ENCODE assay signal across 8 mouse cellular contexts in genomic region chr7:75575120-75575649, GRCm38 (mm10).
A peak's percentile ranks its signal among the peaks of the same experiment; 100 is the strongest.
DNase-seq lines count a peak whose midpoint lies in the region; ATAC-seq lines count a peak whose summit lies in the region.

No protein-coding gene starts in this region.

- H3K4me2 ChIP-seq in limb, embryonic 12.5 days: no peak overlapping the region; the same call in 1 of the 2 replicates
- H3K4me2 ChIP-seq in liver, embryonic 16.5 days (ENCODE audit: low read depth, low read length): no peak overlapping the region

- peaks cover 15% of the 10 kb centered on the region for H3K36me3 ChIP-seq in limb, embryonic 12.5 days
- H3K36me3 ChIP-seq in limb, embryonic 10.5 days: peaks cover 19% of the 10 kb centered on the region
- H3K36me3 ChIP-seq in liver, embryonic 16.5 days (ENCODE audit: control insufficient read depth, insufficient read depth): no peaks in the 10 kb centered on the region

- H3K4me1 ChIP-seq in limb, embryonic 12.5 days (replicated peaks): peaks cover 15% of the 10 kb centered on the region
- H3K4me1 ChIP-seq in limb, embryonic 10.5 days: peaks cover 15% of the 10 kb centered on the region
- peaks cover 14% of the 10 kb centered on the region for H3K4me1 ChIP-seq in brown adipose tissue, adult 24 weeks (ENCODE audit: control insufficient read depth, insufficient read depth, insufficient read length, low read length)
- H3K4me1 ChIP-seq in liver, embryonic 16.5 days (ENCODE audit: control insufficient read depth, low read depth, low read length): peaks cover 14% of the 10 kb centered on the region

- H3K4me3 ChIP-seq in limb, embryonic 12.5 days (replicated peaks): no peak overlapping the region
- no peak overlapping the region for H3K4me3 ChIP-seq in limb, embryonic 10.5 days
- no peak overlapping the region for H3K4me3 ChIP-seq in brown adipose tissue, adult 24 weeks (ENCODE audit: insufficient read depth, low read depth, low read length)
- H3K4me3 ChIP-seq in liver, embryonic 16.5 days (ENCODE audit: low read depth, low read length): no peak overlapping the region

- no peak overlapping the region for H3K9ac ChIP-seq in limb, embryonic 12.5 days (replicated peaks)
- H3K9ac ChIP-seq in liver, embryonic 16.5 days (ENCODE audit: low read depth, low read length): no peak overlapping the region

- H3K9me3 ChIP-seq in limb, embryonic 12.5 days: no peaks in the 10 kb centered on the region
- no peaks in the 10 kb centered on the region for H3K9me3 ChIP-seq in limb, embryonic 10.5 days (replicated peaks)
- no peaks in the 10 kb centered on the region for H3K9me3 ChIP-seq in liver, embryonic 16.5 days (replicated peaks; ENCODE audit: control insufficient read depth, low read length)

- ATAC-seq in limb, embryonic 12.5 days (ENCODE audit: insufficient number of reproducible peaks, insufficient read depth, low FRiP score, low TSS enrichment, low read depth): no peak
- 0 out of 2 replicates have a peak, but pooled peaks have one; percentile 32 for ATAC-seq in liver, embryonic 16.5 days (ENCODE audit: low read depth)

- H3K27ac ChIP-seq in limb, embryonic 12.5 days: peak overlapping the region; percentile 70; the same call in 1 of the 2 replicates
- no peak overlapping the region for H3K27ac ChIP-seq in limb, embryonic 10.5 days
- peak overlapping the region; percentile 91 for H3K27ac ChIP-seq in brown adipose tissue, adult 24 weeks (replicated peaks; ENCODE audit: low read depth, low read length)
- 0 out of 2 replicates have a peak overlapping the region, but pooled peaks have one; percentile 35 for H3K27ac ChIP-seq in liver, embryonic 16.5 days (ENCODE audit: low read length)

- H3K27me3 ChIP-seq in limb, embryonic 12.5 days: no peaks in the 10 kb centered on the region
- H3K27me3 ChIP-seq in limb, embryonic 10.5 days (ENCODE audit: low read depth, poor library complexity, severe bottlenecking): no peaks in the 10 kb centered on the region
- H3K27me3 ChIP-seq in liver, embryonic 16.5 days (ENCODE audit: control insufficient read depth, insufficient read depth, low read depth, low read length): no peaks in the 10 kb centered on the region

- DNase-seq in limb, embryonic 10.5 days (ENCODE audit: low spot score): no peak
- DNase-seq in heart, postnatal 14 days: peak; percentile 29 to 48
- DNase-seq in right cerebral cortex, postnatal 14 days: no peak
- DNase-seq in left cerebral cortex, adult 11 months (ENCODE audit: low spot score): no peak
- DNase-seq in cerebellum, postnatal 14 days: no peak

- 24% methylated on average over 9 of the region's 9 CpGs for WGBS in limb, embryonic 12.5 days
- WGBS in limb, embryonic 10.5 days: 34% methylated on average over 9 of the region's 9 CpGs
- WGBS in liver, embryonic 16.5 days (ENCODE audit: insufficient replicate concordance): 19% methylated on average over 9 of the region's 9 CpGs

- intact Hi-C loops in heart, postnatal 14 days (cut with DNase I): loop anchor here (5.0 to 10.0 kb wide), 3 partner anchors 37 to 140 kb away; no protein-coding TSS in a partner anchor

Comparison
In these comparisons a context has a peak if more than half of its experiments do, and no peak if none do; other contexts are left out.
1. DNase-seq: peak in heart, postnatal 14 days (2 of 2); none in limb, embryonic 10.5 days (single experiment), right cerebral cortex, postnatal 14 days (single experiment), left cerebral cortex, adult 11 months (single experiment) and cerebellum, postnatal 14 days (0 of 2).